Mouse (Mus musculus) limb, embryonic 13.5 days (tissue): Measurements from ENCODE around the gene Dock2. TPM values are rescaled to one million over a fixed set of nuclear protein-coding genes. Genes with fewer than 3 reads are reported as not detected.

Experiments used
- ATAC-seq: fragments of 200-750 bp; cut with Nextera tagmentation; 2 replicates; pipeline ENCODE4 v1.8.0; 2017; ENCODE audit warnings: low read depth, moderate number of reproducible peaks, moderate TSS enrichment; ENCODE audit not compliant: low FRiP score
- H3K27ac ChIP-seq: fragments of 300-500 bp; sonication (generic); 2 replicates; pipeline ENCODE4 v1.5.1; 2015; ENCODE audit warnings: inconsistent platforms, mild to moderate bottlenecking, moderate library complexity
- H3K27me3 ChIP-seq: fragments of 300-500 bp; sonication (generic); 2 replicates; pipeline ENCODE4 v1.6.1; 2015; ENCODE audit warnings: mild to moderate bottlenecking, inconsistent platforms
- H3K36me3 ChIP-seq: fragments of 300-500 bp; sonication (generic); 2 replicates; pipeline ENCODE4 v1.6.1; 2015; ENCODE audit warnings: inconsistent platforms, mild to moderate bottlenecking, moderate library complexity
- H3K4me1 ChIP-seq: fragments of 300-500 bp; sonication (generic); 2 replicates; pipeline ENCODE4 v1.6.1; 2015; ENCODE audit warnings: inconsistent platforms
- H3K4me2 ChIP-seq: fragments of 300-500 bp; sonication (generic); replicated peaks from 2 replicates; pipeline ENCODE4 v1.6.1; 2015; ENCODE audit warnings: inconsistent platforms, mild to moderate bottlenecking, moderate library complexity
- H3K4me3 ChIP-seq: fragments of 300-500 bp; sonication (generic); 2 replicates; pipeline ENCODE4 v1.5.1; 2015; ENCODE audit warnings: moderate library complexity, mild to moderate bottlenecking, inconsistent platforms
- H3K9ac ChIP-seq: fragments of 300-500 bp; sonication (generic); 2 replicates; pipeline ENCODE4 v1.6.1; 2015; ENCODE audit warnings: mild to moderate bottlenecking, inconsistent platforms
- H3K9me3 ChIP-seq: fragments of 300-500 bp; sonication (generic); 2 replicates; pipeline ENCODE4 v1.6.1; 2016; ENCODE audit warnings: inconsistent platforms
- WGBS: fragments of 180-500 bp; shearing (Covaris S2); methylation state at CpG from one replicate; pipeline ENCODE4 v1.1.7; 2015; 5-methylcytosine and 5-hydroxymethylcytosine counted together
- polyA plus RNA-seq: library from polyadenylated mRNA; unstranded; fragments of >200 nt; fragmentation: Nextera tagmentation; extraction: Ambion mirVana; gene quantifications from 2 replicates; pipeline ENCODE4 v1.2.1, GENCODE M21; 2015

Gene Dock2
- polyA plus RNA-seq, 1 experiment from 2014 or later: 1.3 TPM

DNA sequence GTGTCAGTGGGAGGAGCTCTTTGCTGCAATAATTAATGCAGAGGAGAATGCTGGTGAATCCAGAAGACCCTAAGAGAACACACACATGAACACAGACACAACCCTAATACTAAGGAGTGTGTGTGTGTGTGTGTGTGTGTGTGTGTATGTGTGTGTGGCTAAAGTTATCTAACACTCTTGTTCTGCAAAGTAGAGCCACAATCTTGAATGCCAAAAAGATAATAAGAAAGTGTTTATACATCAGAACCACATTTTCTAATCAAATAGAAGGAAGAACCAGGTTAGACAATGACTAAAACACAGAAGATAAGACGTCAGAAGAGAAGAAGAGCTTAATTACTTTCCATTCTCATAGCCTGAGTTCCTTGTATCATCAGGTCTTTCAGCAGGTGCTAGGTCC is 408.1 kb downstream of the Dock2 start:
- 79% methylated on average over 1 of the region's 1 CpGs for whole genome bisulfite sequencing
- Histone ChIP-seq H3K4me2 (no peak overlapping the region), H3K4me3 (no peak overlapping the region), H3K27ac (no peak overlapping the region), H3K4me1 (peaks cover 16% of the 10 kb centered on the region; the same call in 1 of the 2 replicates), H3K9ac (no peak overlapping the region), H3K36me3 (no peaks in the 10 kb centered on the region), H3K27me3 (peaks cover 16% of the 10 kb centered on the region), H3K9me3 (no peaks in the 10 kb centered on the region)
- no peak for ATAC-seq

DNA sequence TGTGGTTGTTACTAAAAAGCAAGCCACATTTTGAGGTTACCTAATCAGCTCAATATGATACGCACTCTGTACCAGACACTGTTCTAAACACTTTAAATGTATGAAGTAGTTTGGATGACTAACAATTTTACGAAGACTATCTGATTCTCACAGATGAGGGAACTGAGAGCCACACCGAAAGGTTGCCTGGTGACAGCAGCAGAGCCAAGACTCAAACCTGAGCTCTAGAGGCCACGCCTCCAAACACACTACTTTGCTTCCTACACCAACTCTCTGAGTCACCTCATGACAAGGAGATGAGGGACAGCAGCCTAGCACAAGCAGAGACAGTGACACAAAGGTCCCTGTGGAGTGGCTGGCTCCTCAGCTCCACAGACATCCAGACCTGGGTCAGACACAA is 411.5 kb downstream of the Dock2 start:
- no peaks in the 10 kb centered on the region for H3K9me3 ChIP-seq
- no peak for ATAC-seq
- WGBS: 80% methylated on average over 4 of the region's 4 CpGs
- no peak overlapping the region for H3K4me2 ChIP-seq
- H3K9ac ChIP-seq: no peak overlapping the region
- H3K4me3 ChIP-seq: no peak overlapping the region
- H3K27ac ChIP-seq: no peak overlapping the region
- H3K36me3 ChIP-seq: no peaks in the 10 kb centered on the region
- H3K27me3 ChIP-seq: 0 out of 2 replicates have a peak, but pooled peaks cover 3% of the 10 kb centered on the region
- peaks cover 4% of the 10 kb centered on the region; the same call in 1 of the 2 replicates for H3K4me1 ChIP-seq

DNA sequence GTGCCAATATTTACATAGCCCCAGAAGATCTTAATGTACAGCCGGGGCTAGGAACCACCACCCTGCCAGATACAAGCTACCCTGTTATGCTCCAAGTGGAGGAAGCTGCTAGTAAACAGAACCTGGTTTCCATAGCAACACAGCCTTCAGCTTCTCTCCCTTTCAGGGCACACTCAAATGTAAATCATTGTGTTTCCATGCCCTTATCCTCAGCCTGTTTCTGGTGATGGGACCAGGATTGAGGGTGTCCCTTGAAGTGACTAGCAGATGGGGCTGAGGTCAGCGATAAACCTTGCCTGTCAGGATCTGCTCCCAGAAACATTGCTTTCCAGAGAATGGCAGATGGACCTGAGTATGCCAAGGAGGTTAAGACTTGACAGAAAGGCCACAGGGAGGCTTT is 427.6 kb downstream of the Dock2 start:
- H3K9ac ChIP-seq: no peak overlapping the region
- ATAC-seq: no peak
- WGBS: 47% methylated on average over 2 of the region's 2 CpGs

DNA sequence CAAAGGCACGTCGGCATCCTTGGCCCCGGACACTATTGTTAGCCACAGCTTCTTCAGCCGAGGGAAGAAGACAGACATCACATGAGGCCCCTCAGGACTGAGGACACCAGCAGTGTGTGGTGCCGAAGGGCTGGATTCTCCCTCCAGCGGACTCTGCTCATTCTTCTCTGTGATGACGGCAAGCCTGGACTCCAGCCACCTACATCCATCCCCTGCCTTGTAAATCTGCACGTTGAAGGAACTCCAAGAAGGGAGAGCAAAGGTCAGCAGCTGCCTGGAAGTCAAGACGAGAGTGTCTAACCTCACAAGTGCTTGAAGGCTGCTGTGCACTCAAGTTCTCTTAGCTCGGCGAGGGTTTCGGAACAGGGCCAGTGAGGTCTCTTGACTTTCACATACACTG is 428.3 kb downstream of the Dock2 start:
- Histone ChIP-seq H3K4me1 (peaks cover 8% of the 10 kb centered on the region; the same call in 1 of the 2 replicates), H3K4me2 (no peak overlapping the region), H3K9me3 (no peaks in the 10 kb centered on the region), H3K36me3 (no peaks in the 10 kb centered on the region), H3K4me3 (no peak overlapping the region), H3K27ac (no peak overlapping the region), H3K9ac (no peak overlapping the region), H3K27me3 (no peaks in the 10 kb centered on the region)
- WGBS: 58% methylated on average over 12 of the region's 12 CpGs
- ATAC-seq: no peak

More for the DNA sequence above, 427.6 kb downstream of the Dock2 start:
- Histone ChIP-seq H3K4me2 (no peak overlapping the region), H3K27me3 (no peaks in the 10 kb centered on the region), H3K4me3 (no peak overlapping the region), H3K36me3 (no peaks in the 10 kb centered on the region), H3K27ac (no peak overlapping the region), H3K4me1 (peaks cover 8% of the 10 kb centered on the region; the same call in 1 of the 2 replicates), H3K9me3 (no peaks in the 10 kb centered on the region)

DNA sequence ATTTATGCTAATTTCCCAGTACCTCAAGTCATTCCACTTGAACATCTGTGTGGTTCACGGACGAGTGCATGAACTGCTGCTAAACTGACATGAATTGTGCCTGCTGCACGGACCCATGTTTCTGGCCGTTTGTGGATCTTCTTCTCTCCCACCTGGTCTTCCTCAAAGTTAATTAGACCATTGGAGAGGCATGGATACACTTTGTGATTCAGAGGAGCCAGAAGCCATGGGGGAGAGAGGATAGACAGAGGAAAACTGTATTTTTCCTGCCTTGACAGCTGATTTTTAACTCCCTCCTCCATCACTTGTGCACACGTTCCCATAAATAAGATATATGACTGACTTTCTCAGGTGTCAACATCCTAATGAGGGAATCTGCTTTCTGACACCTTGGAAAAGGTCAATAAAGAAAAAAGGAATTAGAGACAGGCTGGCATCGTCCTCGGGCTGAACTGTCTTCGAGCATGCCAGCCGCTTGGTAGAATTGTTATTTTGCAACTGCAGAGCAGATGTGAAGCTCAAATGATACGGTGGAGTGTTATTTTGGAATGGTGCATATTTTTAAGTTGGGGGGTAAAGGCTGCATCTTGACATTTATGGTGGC is 434.1 kb downstream of the Dock2 start:
- 62% methylated on average over 10 of the region's 10 CpGs for WGBS
- H3K9ac ChIP-seq: no peak overlapping the region
- no peaks in the 10 kb centered on the region for H3K9me3 ChIP-seq
- H3K4me1 ChIP-seq: peaks cover 27% of the 10 kb centered on the region
- no peak overlapping the region for H3K4me3 ChIP-seq
- no peaks in the 10 kb centered on the region for H3K27me3 ChIP-seq
- H3K36me3 ChIP-seq: no peaks in the 10 kb centered on the region
- H3K4me2 ChIP-seq: no peak overlapping the region
- no peak overlapping the region for H3K27ac ChIP-seq
- ATAC-seq: no peak

DNA sequence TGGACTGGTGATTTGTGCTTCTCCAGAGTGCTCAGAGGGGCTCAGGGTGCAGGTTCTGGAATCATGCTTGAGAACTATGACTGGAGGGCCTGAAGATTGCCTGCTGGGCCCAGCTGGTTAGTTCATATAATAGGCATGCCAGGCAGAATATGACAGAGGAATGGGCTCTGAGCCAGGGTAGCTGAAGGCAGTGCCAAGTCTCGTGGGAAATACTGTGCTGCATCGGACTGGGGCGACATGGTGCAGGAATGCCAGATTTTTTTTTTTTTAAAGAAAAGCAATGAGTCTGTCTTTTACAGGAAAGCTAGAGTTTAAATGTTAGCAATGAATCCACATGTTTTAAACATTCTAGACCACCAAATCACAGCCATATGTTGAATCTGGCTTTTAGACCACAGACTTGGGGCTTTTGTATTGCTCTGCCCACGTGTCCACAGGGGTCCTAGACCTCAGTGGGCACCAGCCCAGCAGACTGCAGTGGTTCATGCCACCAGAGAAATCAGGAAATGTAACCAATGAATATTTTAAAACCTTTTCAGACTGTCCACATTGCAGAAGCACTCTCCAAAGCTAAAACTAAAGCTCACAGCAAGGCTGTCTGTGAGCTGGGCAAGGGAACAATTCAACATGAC is 435.3 kb downstream of the Dock2 start:
- WGBS: 20% methylated on average over 4 of the region's 4 CpGs
- peaks cover 38% of the 10 kb centered on the region for H3K4me1 ChIP-seq
- H3K4me3 ChIP-seq: no peak overlapping the region
- no peaks in the 10 kb centered on the region for H3K9me3 ChIP-seq
- ATAC-seq: peak; percentile 74
- H3K36me3 ChIP-seq: no peaks in the 10 kb centered on the region
- H3K27me3 ChIP-seq: no peaks in the 10 kb centered on the region
- H3K27ac ChIP-seq: peak overlapping the region; percentile 71; the same call in 1 of the 2 replicates
- no peak overlapping the region for H3K4me2 ChIP-seq
- no peak overlapping the region for H3K9ac ChIP-seq

DNA sequence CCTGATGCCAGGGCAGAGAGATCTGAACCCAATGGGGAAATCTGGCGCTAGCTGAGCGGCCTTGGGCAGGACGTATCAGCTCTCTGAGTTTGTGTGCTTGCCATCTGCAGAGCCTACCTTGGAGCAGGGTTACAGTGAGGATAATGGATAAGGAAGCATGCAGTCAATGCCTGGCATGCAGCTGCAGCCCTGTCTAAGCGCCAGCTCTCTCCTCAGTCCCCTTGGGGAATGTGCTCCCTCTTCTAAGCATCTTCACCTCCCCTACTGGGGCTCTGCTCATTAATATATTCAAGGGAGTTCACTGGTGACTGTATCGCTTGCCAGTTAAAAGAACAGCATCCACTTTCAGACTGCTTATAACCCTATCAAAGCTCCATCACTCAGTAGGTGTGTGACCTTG is 439.4 kb downstream of the Dock2 start:
- WGBS: 60% methylated on average over 5 of the region's 5 CpGs

DNA sequence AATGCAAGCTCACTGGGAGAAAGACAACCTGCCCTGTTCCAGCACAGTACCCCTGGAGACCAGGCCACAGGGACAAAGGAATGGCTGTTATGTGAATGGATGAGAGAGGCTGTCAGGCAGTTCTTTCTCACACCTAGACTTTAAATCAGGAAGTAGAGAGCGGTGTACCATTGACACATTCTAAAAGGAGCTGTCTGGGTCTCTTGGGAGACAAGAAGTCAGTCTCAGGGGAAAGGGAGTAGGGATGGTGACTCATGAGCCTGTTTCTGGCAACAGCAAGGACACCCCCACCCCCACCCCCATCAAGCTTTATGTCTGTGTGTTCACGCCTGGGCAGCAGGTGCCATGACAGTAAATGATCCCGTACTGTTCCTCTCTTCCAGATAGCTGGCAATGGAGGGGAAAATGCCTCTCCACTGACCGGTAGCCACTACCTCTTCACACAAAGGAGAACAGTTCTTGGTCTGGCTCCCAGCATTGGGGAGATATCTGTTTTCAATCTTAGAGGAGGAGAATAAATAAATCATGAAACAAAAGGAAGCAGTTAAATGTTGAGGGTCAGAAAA is 439.9 kb downstream of the Dock2 start:
- no peak overlapping the region for H3K4me2 ChIP-seq
- no peak overlapping the region for H3K9ac ChIP-seq
- 62% methylated on average over 4 of the region's 4 CpGs for WGBS
- H3K27me3 ChIP-seq: no peaks in the 10 kb centered on the region
- H3K36me3 ChIP-seq: no peaks in the 10 kb centered on the region
- H3K27ac ChIP-seq: no peak overlapping the region
- no peak for ATAC-seq
- peaks cover 31% of the 10 kb centered on the region for H3K4me1 ChIP-seq
- no peak overlapping the region for H3K4me3 ChIP-seq
- no peaks in the 10 kb centered on the region for H3K9me3 ChIP-seq

More for the DNA sequence above, 439.4 kb downstream of the Dock2 start:
- Histone ChIP-seq H3K4me1 (peaks cover 35% of the 10 kb centered on the region), H3K36me3 (no peaks in the 10 kb centered on the region), H3K27ac (no peak overlapping the region), H3K27me3 (no peaks in the 10 kb centered on the region), H3K4me2 (no peak overlapping the region), H3K9ac (no peak overlapping the region), H3K4me3 (no peak overlapping the region), H3K9me3 (no peaks in the 10 kb centered on the region)
- ATAC-seq: no peak

DNA sequence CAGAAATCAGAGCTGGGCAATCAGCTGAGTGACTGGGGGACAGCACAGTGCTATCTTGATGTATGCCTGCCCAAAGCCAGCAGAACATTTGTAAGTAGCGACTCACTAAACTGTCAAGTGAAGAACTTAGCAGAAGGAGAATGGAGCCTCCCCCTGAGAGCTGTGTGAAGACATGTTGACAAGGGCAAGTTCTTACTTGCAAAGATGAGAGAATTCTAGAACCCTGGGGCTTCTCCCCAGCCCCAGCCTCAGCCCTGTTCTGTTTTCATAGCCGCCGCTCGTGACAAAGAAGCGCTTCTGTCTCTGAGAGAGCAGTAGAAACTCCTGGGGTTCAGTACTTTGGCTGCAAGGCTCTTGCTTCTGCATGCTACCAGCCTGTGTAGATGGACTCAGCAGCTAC is 444.0 kb downstream of the Dock2 start:
- Histone ChIP-seq H3K4me1 (peaks cover 23% of the 10 kb centered on the region), H3K27ac (no peak overlapping the region), H3K4me2 (no peak overlapping the region), H3K4me3 (no peak overlapping the region), H3K9ac (no peak overlapping the region), H3K9me3 (no peaks in the 10 kb centered on the region), H3K27me3 (no peaks in the 10 kb centered on the region), H3K36me3 (no peaks in the 10 kb centered on the region)
- no peak for ATAC-seq
- 84% methylated on average over 5 of the region's 5 CpGs for WGBS

DNA sequence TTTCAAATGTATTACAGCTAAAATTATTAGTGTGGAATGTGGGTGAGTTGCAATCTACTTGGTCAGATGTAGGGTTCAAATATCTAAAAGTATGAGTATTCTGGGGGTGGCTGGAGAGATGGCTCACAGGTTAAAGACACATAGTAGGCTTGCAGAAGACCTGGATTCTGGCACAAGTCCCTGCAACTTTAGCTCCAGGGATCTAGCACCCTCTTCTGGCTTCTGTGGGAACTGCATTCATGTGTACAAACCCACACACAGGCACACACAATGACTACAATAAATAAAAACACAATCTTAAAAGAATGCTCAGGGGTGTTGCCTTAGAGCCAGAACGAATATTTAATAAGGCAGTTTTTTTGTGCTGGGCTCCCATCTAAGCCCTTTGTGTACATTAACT is 445.8 kb downstream of the Dock2 start:
- no peak overlapping the region for H3K4me2 ChIP-seq
- ATAC-seq: no peak
- 80% methylated on average over 1 of the region's 1 CpGs for WGBS
- no peaks in the 10 kb centered on the region for H3K36me3 ChIP-seq
- H3K4me1 ChIP-seq: peaks cover 11% of the 10 kb centered on the region; the same call in 1 of the 2 replicates
- no peak overlapping the region for H3K9ac ChIP-seq
- H3K9me3 ChIP-seq: no peaks in the 10 kb centered on the region
- no peak overlapping the region for H3K27ac ChIP-seq
- H3K4me3 ChIP-seq: no peak overlapping the region
- no peaks in the 10 kb centered on the region for H3K27me3 ChIP-seq

DNA sequence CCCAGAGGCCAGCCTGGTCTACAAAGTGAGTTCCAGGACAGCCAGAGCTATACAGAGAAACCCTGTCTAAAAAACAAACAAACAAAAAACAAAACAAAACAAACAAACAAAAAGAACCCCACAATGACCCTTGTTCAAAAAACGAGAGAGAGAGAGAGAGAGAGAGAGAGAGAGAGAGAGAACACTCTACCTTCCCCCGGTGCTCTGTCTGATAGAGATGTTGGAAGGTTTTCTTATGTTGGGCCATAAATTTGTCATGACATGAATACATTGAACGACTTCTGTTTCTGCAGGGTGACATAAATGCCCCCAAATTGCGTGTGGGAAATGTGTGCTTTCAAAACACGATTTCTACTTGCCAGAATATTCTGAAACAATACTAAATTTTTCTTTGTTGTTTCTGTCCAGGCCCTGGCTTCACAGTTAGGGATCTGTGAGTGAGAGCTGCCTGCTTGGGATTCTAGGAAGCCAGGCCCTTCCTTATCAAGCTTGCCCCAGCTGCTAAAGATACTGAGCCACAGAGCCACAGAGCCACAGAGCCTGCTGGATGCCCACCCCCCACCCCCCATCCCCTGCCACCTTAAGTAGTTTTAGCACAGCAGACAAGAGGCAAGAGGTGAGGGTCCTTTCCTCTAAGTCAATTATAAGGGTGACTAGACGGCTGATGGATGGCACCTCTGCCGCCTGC is 451.2 kb downstream of the Dock2 start:
- H3K9me3 ChIP-seq: no peaks in the 10 kb centered on the region
- no peak overlapping the region for H3K27ac ChIP-seq
- H3K36me3 ChIP-seq: no peaks in the 10 kb centered on the region
- no peak overlapping the region for H3K9ac ChIP-seq
- no peaks in the 10 kb centered on the region for H3K4me1 ChIP-seq
- no peak overlapping the region for H3K4me3 ChIP-seq
- H3K27me3 ChIP-seq: no peaks in the 10 kb centered on the region
- 57% methylated on average over 7 of the region's 7 CpGs for WGBS
- no peak for ATAC-seq
- no peak overlapping the region for H3K4me2 ChIP-seq

DNA sequence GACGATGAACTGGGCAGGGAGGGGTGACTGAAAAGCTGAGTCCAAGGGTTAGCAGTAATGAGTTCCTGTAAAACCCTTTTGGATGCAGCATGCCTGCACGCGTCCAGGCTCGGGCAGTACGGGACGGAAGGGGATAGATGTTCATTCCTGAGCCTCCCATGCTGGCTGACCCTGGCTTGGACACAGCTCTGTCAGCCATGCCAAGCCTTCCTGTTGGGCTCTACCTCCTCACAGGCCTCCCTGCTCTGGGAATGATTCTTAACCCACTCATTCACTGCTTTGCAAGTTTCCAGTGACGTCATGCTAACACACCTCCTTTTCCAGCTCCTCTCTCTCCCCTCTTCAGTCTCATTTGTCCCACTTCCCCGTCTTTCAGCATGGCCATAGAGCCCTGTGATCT is 460.0 kb downstream of the Dock2 start:
- no peak overlapping the region for H3K4me3 ChIP-seq
- H3K36me3 ChIP-seq: no peaks in the 10 kb centered on the region
- H3K4me1 ChIP-seq: no peaks in the 10 kb centered on the region
- H3K4me2 ChIP-seq: no peak overlapping the region; the same call in 1 of the 2 replicates
- no peaks in the 10 kb centered on the region for H3K27me3 ChIP-seq
- H3K27ac ChIP-seq: no peak overlapping the region
- 72% methylated on average over 8 of the region's 8 CpGs for WGBS
- ATAC-seq: no peak
- H3K9ac ChIP-seq: no peak overlapping the region
- H3K9me3 ChIP-seq: no peaks in the 10 kb centered on the region
